Mouse (Mus musculus) cerebellum, adult 2 months (tissue): ENCODE results near the gene Gm11937.

Source experiments
- CTCF ChIP-seq: fragments of 200-500 bp; IDR thresholded peaks from 2 replicates; pipeline ENCODE4 v1.5.1; 2011; ENCODE audit warnings: low read depth, mild to moderate bottlenecking, control low read depth, low read length, moderate library complexity, borderline replicate concordance; ENCODE audit not compliant: insufficient read depth
- POLR2A ChIP-seq: fragments of 200-500 bp; IDR thresholded peaks from 2 replicates; pipeline ENCODE4 v1.6.1; 2011; ENCODE audit warnings: low read length, control low read depth, borderline replicate concordance; ENCODE audit not compliant: insufficient read depth

DNA sequence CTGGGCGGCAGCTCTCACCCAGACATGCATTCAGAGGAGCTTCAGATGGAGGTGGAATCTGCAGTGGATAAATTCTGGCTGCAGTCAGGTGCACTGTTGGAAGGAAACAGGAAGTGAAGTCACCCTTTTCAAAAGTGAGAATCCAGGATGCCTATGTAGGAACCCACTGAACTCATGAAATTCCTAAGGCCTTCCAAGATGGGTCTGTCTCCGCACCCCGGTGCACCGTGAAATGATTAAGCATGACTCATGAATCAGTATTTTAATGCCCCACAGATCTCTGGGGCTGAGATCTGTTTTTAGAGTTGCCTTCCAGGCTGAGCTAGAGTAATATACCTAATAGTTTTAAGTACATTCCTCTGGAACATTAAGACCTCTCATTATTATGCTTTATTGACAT, 49.3 kb upstream of the Gm11937 start:
- TF ChIP-seq CTCF, result no peak
- TF ChIP-seq POLR2A, result no peak
